Mouse (Mus musculus) right cerebral cortex, adult 2 months (tissue): ENCODE data around the gene Aspn.
"Not testable (repeated sequence)": the region's sequence is repeated elsewhere in the genome, so short reads cannot be mapped to it uniquely, and the experiment has no call there.

Experiments used
- DNase-seq, 2 experiments: peaks; one replicate each; pipeline ENCODE4 v3.0.0; 2021 to 2022; ENCODE audit warnings: low spot score in 2 of 2

Aspn gene

GRCm38 (mm10) chr13:49584307-49585005 lies 40.2 kb downstream of the Aspn start:
- no peak for DNase-seq

GRCm38 (mm10) chr13:49586062-49586461 lies 41.8 kb downstream of the Aspn start:
- no peak for DNase-seq

- DNase-seq, result not testable (repeated sequence)
These were observed 58.3 kb downstream of the Aspn start for GRCm38 (mm10) chr13:49602541-49602940.

GRCm38 (mm10) chr13:49603603-49604002 lies 59.4 kb downstream of the Aspn start:
- DNase-seq, result no peak

DNA sequence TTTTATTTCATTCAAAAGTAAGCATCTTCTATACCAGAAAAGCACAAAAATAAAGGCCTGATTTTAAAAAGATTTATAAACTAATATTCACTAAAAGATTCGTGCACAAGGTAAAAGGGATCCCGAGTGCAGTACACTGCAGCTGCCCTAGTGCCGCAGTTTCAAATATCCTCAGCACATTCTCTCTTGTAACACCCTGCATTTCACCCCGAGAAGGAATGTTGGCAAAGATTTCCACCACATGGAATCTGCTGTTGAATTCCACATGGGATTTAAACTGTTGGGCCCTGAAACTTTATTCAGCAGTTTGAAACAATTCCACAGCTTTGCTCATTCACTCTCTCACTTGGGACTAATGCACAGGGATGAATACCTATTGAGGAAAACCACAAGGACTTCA lies 63.5 kb downstream of the Aspn start, which contains the start of gene Ogn:
Ogn (plus strand) TSS at position 333 of the 400 bp plus-strand sequence.
- no peak for DNase-seq

DNA sequence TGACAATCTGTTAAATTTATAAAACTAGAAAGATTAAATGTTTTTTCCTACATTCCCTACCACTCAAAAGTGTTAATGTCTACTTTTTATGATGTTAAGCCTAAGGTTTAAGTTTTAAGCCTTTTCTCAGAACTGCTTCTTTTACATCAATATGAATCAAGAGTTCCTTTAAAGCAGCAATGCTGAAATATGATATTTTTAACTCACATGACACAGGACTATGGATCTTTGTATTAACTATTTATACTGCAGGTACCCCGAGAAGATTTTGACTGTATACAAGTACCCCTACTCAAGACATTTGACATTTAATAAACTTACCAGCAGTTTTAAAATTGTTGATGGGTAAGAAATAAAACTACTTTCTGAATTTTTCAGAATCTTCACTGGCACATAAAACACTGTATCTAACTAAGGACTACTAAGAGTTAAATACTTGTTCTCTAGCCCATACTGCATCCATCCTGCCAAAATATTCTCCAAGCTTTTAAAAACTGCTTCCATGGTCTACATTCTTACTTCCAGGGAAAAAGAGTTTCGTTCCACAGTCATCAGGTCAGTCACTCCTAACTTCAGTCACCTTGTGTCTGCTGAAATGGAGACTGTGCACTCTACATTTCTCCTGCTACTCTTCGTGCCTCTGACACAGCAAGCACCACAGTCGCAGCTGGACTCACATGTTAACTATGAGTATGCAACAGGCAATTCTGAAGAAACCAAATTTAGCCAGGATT lies 64.5 kb downstream of the Aspn start:
- no peak for DNase-seq

DNA sequence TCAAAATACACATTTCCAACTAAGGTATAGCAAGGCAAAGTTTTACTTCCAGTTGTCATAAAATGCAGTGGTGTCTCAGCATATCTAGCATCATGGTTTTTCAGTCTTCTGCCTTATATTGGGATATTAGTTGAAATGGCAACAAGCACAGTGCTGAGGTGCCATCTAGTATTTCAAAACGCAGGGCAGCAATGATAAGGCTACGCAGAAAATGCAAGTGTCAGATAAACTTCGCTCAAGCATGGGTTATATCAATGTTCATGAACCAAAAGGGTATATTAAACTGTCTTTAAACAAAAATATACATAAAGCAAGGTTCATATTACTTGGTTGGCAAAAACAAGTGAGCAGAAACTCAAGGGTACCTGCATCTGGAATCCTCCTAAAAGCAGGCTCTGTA lies 72.8 kb downstream of the Aspn start:
- no peak for DNase-seq
